Mouse (Mus musculus) neutrophil, adult 5-6 weeks (primary cell): Measurements from ENCODE around the gene Ric8b. TPM values are rescaled to one million over a fixed set of nuclear protein-coding genes. Genes with fewer than 3 reads are reported as not detected.

Experiments
- ATAC-seq: fragments of 151-379, 151-347 bp; 2 replicates; pipeline ENCODE4 v1.8.0; 2017; ENCODE audit warnings: mild to moderate bottlenecking, moderate TSS enrichment; ENCODE audit not compliant: insufficient number of reproducible peaks, poor library complexity, low FRiP score, severe bottlenecking; ENCODE audit errors: extremely low read depth
- total RNA-seq: library from RNA; stranded (forward); fragments of 200-1000 nt; gene quantifications from 2 replicates; pipeline ENCODE4 v1.2.3, GENCODE M21; 2017

Ric8b gene
- total RNA-seq, 1 experiment from 2014 or later = 31.8 TPM

- ATAC-seq = no peak
Observed at GRCm38 (mm10) chr10:84950384-84950783, 33.0 kb downstream of the Ric8b start.

GRCm38 (mm10) chr10:84954236-84954635, 36.8 kb downstream of the Ric8b start:
- ATAC-seq = no peak

GRCm38 (mm10) chr10:84956173-84956572, 38.8 kb downstream of the Ric8b start:
- 0 out of 2 replicates have a peak, but pooled peaks have one; percentile 6 for ATAC-seq

- no peak for ATAC-seq
Observed at GRCm38 (mm10) chr10:84958597-84958996, 41.2 kb downstream of the Ric8b start.

- ATAC-seq = no peak
Observed at GRCm38 (mm10) chr10:84960380-84960930, 43.0 kb downstream of the Ric8b start.

- ATAC-seq = no peak
Observed at GRCm38 (mm10) chr10:84963126-84963525, 45.7 kb downstream of the Ric8b start.

- ATAC-seq = no peak
Observed at GRCm38 (mm10) chr10:84963726-84964125, 46.3 kb downstream of the Ric8b start.

GRCm38 (mm10) chr10:84966542-84966941, 49.1 kb downstream of the Ric8b start:
- no peak for ATAC-seq

- no peak for ATAC-seq
Observed at GRCm38 (mm10) chr10:84967645-84968044, 50.2 kb downstream of the Ric8b start.

- ATAC-seq = no peak
Observed at GRCm38 (mm10) chr10:84968852-84969704, 51.7 kb downstream of the Ric8b start.

- no peak for ATAC-seq
Observed at GRCm38 (mm10) chr10:84975264-84975663, 57.8 kb downstream of the Ric8b start.

GRCm38 (mm10) chr10:84976588-84977351, 59.4 kb downstream of the Ric8b start:
- no peak for ATAC-seq

GRCm38 (mm10) chr10:84980291-84980690, 62.9 kb downstream of the Ric8b start:
- ATAC-seq = no peak

- no peak for ATAC-seq
Observed at GRCm38 (mm10) chr10:84981441-84981840, 64.0 kb downstream of the Ric8b start.

- ATAC-seq = no peak
Observed at GRCm38 (mm10) chr10:84982675-84983074, 65.3 kb downstream of the Ric8b start.

- no peak for ATAC-seq
Observed at GRCm38 (mm10) chr10:84985956-84986355, 68.5 kb downstream of the Ric8b start.

- ATAC-seq = no peak
Observed at GRCm38 (mm10) chr10:84987666-84988065, 70.2 kb downstream of the Ric8b start.

GRCm38 (mm10) chr10:84988650-84989049, 71.2 kb downstream of the Ric8b start:
- ATAC-seq = no peak

- no peak for ATAC-seq
Observed at GRCm38 (mm10) chr10:84994346-84994745, 76.9 kb downstream of the Ric8b start.

- ATAC-seq = no peak
Observed at GRCm38 (mm10) chr10:84994971-84995370, 77.6 kb downstream of the Ric8b start.
